Mouse (Mus musculus) hindbrain, embryonic 12.5 days (tissue): ENCODE measurements around the gene Dpm3. TPM values are rescaled to one million over a fixed set of nuclear protein-coding genes. Genes with fewer than 3 reads are reported as not detected.

Source experiments
- ATAC-seq: fragments of 200-750 bp; cut with Nextera tagmentation; 2 replicates; pipeline ENCODE4 v1.8.0; 2017; ENCODE audit warnings: moderate TSS enrichment; ENCODE audit not compliant: low FRiP score
- H3K27ac ChIP-seq: fragments of 300-500 bp; sonication (generic); 2 replicates; pipeline ENCODE4 v1.5.1; 2016; ENCODE audit warnings: mild to moderate bottlenecking
- H3K27me3 ChIP-seq: fragments of 300-500 bp; sonication (generic); 2 replicates; pipeline ENCODE4 v1.6.1; 2016; ENCODE audit warnings: mild to moderate bottlenecking
- H3K36me3 ChIP-seq: fragments of 300-500 bp; sonication (generic); 2 replicates; pipeline ENCODE4 v1.6.1; 2016; ENCODE audit warnings: mild to moderate bottlenecking
- H3K4me1 ChIP-seq: fragments of 300-500 bp; sonication (generic); 2 replicates; pipeline ENCODE4 v1.6.1; 2016
- H3K4me2 ChIP-seq: fragments of 300-500 bp; sonication (generic); replicated peaks from 2 replicates; pipeline ENCODE4 v1.6.1; 2016; ENCODE audit warnings: mild to moderate bottlenecking
- H3K4me3 ChIP-seq: fragments of 300-500 bp; sonication (generic); 2 replicates; pipeline ENCODE4 v1.5.1; 2016; ENCODE audit warnings: mild to moderate bottlenecking
- H3K9ac ChIP-seq: fragments of 300-500 bp; sonication (generic); 2 replicates; pipeline ENCODE4 v1.6.1; 2016; ENCODE audit warnings: mild to moderate bottlenecking, moderate library complexity
- H3K9me3 ChIP-seq: fragments of 300-500 bp; sonication (generic); replicated peaks from 2 replicates; pipeline ENCODE4 v1.6.1; 2016; ENCODE audit warnings: mild to moderate bottlenecking
- WGBS: fragments of 180-500 bp; shearing (Covaris S2); methylation state at CpG from one replicate; pipeline ENCODE4 v1.1.7; 2016; 5-methylcytosine and 5-hydroxymethylcytosine counted together
- polyA plus RNA-seq: library from polyadenylated mRNA; unstranded; fragments of >200 nt; fragmentation: Nextera tagmentation; extraction: Ambion mirVana; gene quantifications from 2 replicates; pipeline ENCODE4 v1.2.1, GENCODE M21; 2016

Gene Dpm3
- polyA plus RNA-seq, 1 experiment from 2014 or later = 86.7 TPM

DNA sequence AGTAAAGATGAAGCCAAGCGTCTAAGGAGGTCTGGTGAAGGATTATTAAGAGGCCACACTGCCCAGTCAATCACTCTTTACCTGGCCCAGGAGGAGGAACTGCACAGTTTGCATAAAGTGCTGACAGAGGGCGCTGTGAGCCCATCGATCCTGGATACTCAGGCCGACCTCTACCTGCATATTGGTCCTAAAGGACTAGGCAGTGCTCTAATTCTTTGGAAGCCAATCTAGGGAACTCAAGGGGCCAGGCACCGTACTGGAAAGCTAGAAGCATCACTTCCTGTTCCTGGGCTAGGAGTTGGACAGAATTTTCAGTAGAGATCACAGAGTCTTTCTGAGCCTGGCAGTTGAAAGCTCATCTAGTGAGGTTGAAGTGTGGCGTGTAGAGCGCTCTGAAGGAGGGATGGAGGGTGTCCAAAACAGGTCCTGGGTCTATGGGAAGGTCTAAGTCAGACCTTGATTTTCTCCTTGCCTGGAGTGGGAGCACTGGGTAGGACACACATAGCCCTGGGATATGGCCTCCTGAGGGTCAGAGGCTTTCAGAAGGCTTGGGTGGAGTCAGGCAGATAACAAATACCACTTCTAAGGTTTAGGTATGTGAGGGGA, 8.6 kb upstream of the Dpm3 start:
- no peak overlapping the region for H3K4me3 ChIP-seq
- ATAC-seq = no peak
- peaks cover 14% of the 10 kb centered on the region; the same call in 1 of the 2 replicates for H3K27me3 ChIP-seq
- no peaks in the 10 kb centered on the region for H3K9me3 ChIP-seq
- peaks cover 30% of the 10 kb centered on the region for H3K4me1 ChIP-seq
- H3K9ac ChIP-seq = no peak overlapping the region
- H3K4me2 ChIP-seq = no peak overlapping the region
- H3K36me3 ChIP-seq = peaks cover 8% of the 10 kb centered on the region
- 24% methylated on average over 7 of the region's 7 CpGs for WGBS
- H3K27ac ChIP-seq = no peak overlapping the region

GRCm38 (mm10) chr3:89251365-89251895, 7.7 kb upstream of the Dpm3 start:
- Histone ChIP-seq H3K4me1 (peaks cover 24% of the 10 kb centered on the region), H3K9ac (no peak overlapping the region), H3K4me2 (peak overlapping the region; percentile 18; the same call in 1 of the 2 replicates), H3K27ac (no peak overlapping the region), H3K27me3 (peaks cover 14% of the 10 kb centered on the region; the same call in 1 of the 2 replicates), H3K4me3 (no peak overlapping the region), H3K36me3 (peaks cover 8% of the 10 kb centered on the region), H3K9me3 (no peaks in the 10 kb centered on the region)
- 4% methylated on average over 17 of the region's 17 CpGs for WGBS
- ATAC-seq = 0 out of 2 replicates have a peak, but pooled peaks have one; percentile 7

- WGBS = 85% methylated on average over 5 of the region's 5 CpGs
- Histone ChIP-seq H3K9me3 (no peaks in the 10 kb centered on the region), H3K36me3 (no peaks in the 10 kb centered on the region), H3K4me3 (no peak overlapping the region), H3K4me2 (no peak overlapping the region), H3K9ac (no peak overlapping the region), H3K27ac (no peak overlapping the region), H3K27me3 (peaks cover 14% of the 10 kb centered on the region; the same call in 1 of the 2 replicates), H3K4me1 (peaks cover 13% of the 10 kb centered on the region)
- no peak for ATAC-seq
Observed at GRCm38 (mm10) chr3:89254994-89255393, 4.2 kb upstream of the Dpm3 start.

DNA sequence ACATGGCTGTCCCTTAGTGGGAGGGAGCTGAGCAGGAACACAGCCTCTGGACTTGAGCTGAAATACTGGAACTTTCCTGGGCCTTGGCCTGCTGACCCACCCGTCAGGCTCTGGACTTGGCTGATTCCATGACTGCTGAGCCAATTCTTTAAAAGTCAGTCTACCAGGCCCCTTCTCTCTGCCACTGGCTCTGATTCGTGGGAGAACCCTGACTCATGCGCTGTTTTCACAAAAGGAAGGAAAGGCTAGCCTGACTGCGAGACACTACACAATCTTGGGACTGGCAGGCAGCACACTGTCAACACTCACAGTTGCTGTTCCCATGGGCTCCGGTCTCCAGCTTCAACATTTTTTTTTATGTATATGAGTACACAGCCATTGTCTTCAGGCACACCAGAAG, 3.0 kb upstream of the Dpm3 start:
- Histone ChIP-seq H3K27ac (no peak overlapping the region), H3K4me2 (no peak overlapping the region), H3K4me3 (no peak overlapping the region), H3K9ac (no peak overlapping the region), H3K27me3 (peaks cover 14% of the 10 kb centered on the region; the same call in 1 of the 2 replicates), H3K4me1 (peaks cover 6% of the 10 kb centered on the region), H3K36me3 (no peaks in the 10 kb centered on the region), H3K9me3 (no peaks in the 10 kb centered on the region)
- 81% methylated on average over 5 of the region's 5 CpGs for WGBS
- no peak for ATAC-seq

DNA sequence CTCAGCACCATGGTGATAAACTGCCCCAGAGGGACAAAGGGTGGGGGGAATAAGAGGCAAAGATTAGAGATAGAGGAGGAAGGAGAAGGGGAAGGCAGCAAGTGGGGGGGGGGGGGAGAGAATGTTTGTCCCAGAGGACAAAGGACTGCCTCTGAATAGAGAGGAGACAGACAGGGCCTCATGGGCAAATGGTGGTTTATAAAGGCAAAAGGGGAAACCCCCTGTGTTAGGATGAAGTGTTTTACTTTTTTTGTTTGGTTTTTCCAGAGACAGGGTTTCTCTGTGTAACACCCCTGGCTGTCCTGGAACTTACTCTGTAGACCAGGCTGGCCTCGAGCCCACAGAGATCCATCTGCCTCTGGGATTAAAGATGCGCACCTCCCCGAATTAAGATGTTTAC, 1.1 kb downstream of the Dpm3 start:
- no peak overlapping the region for H3K9ac ChIP-seq
- 67% methylated on average over 3 of the region's 3 CpGs for WGBS
- no peaks in the 10 kb centered on the region for H3K4me1 ChIP-seq
- no peaks in the 10 kb centered on the region; the same call in 1 of the 2 replicates for H3K27me3 ChIP-seq
- no peak overlapping the region for H3K4me2 ChIP-seq
- H3K4me3 ChIP-seq = no peak overlapping the region
- no peaks in the 10 kb centered on the region for H3K36me3 ChIP-seq
- H3K27ac ChIP-seq = no peak overlapping the region
- no peak for ATAC-seq
- no peaks in the 10 kb centered on the region for H3K9me3 ChIP-seq

- WGBS = 77% methylated on average over 10 of the region's 10 CpGs
- Histone ChIP-seq H3K4me1 (peaks cover 11% of the 10 kb centered on the region), H3K27ac (no peak overlapping the region), H3K9me3 (no peaks in the 10 kb centered on the region), H3K4me2 (no peak overlapping the region), H3K9ac (no peak overlapping the region), H3K4me3 (no peak overlapping the region), H3K27me3 (no peaks in the 10 kb centered on the region; the same call in 1 of the 2 replicates), H3K36me3 (no peaks in the 10 kb centered on the region)
- no peak for ATAC-seq
Observed at GRCm38 (mm10) chr3:89262417-89262816, 3.3 kb downstream of the Dpm3 start.

GRCm38 (mm10) chr3:89266439-89266893, 7.3 kb downstream of the Dpm3 start:
- Histone ChIP-seq H3K4me3 (peak overlapping the region; percentile 57), H3K4me2 (peak overlapping the region; percentile 65), H3K27me3 (no peaks in the 10 kb centered on the region), H3K36me3 (no peaks in the 10 kb centered on the region), H3K9ac (peak overlapping the region; percentile 75), H3K27ac (peak overlapping the region; percentile 69), H3K4me1 (peaks cover 34% of the 10 kb centered on the region), H3K9me3 (no peaks in the 10 kb centered on the region)
- ATAC-seq = peak; percentile 84
- WGBS = 2% methylated on average over 20 of the region's 20 CpGs

GRCm38 (mm10) chr3:89268916-89269315, 9.8 kb downstream of the Dpm3 start:
- no peak for ATAC-seq
- Histone ChIP-seq H3K27ac (no peak overlapping the region), H3K4me2 (no peak overlapping the region; the same call in 1 of the 2 replicates), H3K9me3 (no peaks in the 10 kb centered on the region), H3K4me3 (no peak overlapping the region), H3K27me3 (no peaks in the 10 kb centered on the region), H3K4me1 (peaks cover 34% of the 10 kb centered on the region), H3K9ac (no peak overlapping the region), H3K36me3 (no peaks in the 10 kb centered on the region)
- WGBS = 48% methylated on average over 8 of the region's 8 CpGs

DNA sequence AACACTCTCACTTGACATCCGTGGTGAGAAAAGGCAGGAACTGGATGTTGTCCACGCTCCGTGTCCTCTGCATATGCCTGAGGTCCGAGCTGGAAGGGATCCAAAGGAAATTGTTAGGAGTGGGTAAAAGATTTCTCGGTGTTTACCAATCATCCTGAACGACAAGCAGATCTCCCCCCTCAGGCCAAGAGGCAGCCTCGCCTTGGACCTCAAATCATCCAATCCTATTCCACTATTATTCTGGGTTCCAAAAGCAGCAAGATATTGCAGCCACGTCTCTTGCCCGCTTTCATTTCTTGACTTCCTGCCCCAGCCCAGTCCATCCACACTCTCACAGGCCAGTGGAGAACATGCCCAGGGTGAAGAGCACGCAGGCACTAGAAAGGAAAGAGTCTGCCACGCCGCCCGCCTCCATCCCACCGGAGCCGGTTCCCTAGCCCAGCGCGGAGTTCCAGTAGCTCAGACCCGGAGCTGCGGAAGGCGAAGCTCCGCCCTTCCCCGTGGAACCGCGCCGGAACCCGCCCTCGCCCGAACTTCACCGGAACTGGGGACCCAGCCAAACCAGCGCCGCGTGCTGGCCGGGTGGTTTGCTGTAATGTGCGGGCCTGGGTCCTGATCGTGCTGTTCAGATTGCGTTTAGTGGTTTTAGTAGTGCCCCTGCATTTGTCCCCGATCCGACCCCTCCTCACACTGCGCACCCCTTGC, 11.0 kb downstream of the Dpm3 start, which contains the start of gene Slc50a1:
Gene Slc50a1 (minus strand): TSS at position 520 of the 705 bp plus-strand sequence.
- Histone ChIP-seq H3K4me1 (peaks cover 34% of the 10 kb centered on the region), H3K27ac (peak within 1 kb of the TSS; percentile 68), H3K4me2 (peak within 1 kb of the TSS; percentile 66)

GRCm38 (mm10) chr3:89270891-89271290, 11.7 kb downstream of the Dpm3 start:
- Histone ChIP-seq H3K4me3 (peak overlapping the region; percentile 44), H3K27me3 (no peaks in the 10 kb centered on the region), H3K9me3 (no peaks in the 10 kb centered on the region), H3K4me1 (peaks cover 33% of the 10 kb centered on the region), H3K27ac (no peak overlapping the region), H3K4me2 (peak overlapping the region; percentile 66), H3K36me3 (no peaks in the 10 kb centered on the region), H3K9ac (peak overlapping the region; percentile 73; the same call in 1 of the 2 replicates)
- WGBS = 77% methylated on average over 6 of the region's 6 CpGs
- ATAC-seq = no peak

More for the DNA sequence above, 11.0 kb downstream of the Dpm3 start, which contains the start of gene Slc50a1:
- Histone ChIP-seq H3K36me3 (no peaks in the 10 kb centered on the region), H3K27me3 (no peaks in the 10 kb centered on the region), H3K4me3 (peak within 1 kb of the TSS; percentile 44), H3K9ac (peak within 1 kb of the TSS; percentile 73), H3K9me3 (no peaks in the 10 kb centered on the region)
- ATAC-seq = peak; percentile 35; the same call in 1 of the 2 replicates
- WGBS = 4% methylated on average over 39 of the region's 39 CpGs

DNA sequence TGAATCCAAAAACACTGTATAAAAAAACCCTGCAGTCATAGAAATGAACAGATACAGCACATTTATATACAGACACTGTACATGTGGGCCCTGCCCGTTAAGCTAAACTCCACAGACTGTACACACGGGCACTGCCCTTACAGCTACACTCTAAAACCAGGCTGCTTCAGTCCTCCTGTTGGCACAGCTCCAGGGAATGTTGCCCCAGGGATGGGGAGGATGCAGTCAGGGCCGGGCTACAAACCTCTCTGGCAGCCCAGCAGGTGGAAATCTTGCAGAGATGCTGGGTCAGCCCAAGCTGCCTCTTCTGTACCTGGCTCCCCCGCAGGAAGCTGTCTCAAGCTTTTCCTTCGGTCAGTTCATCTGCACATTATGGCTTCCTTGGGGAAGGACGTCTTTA, 12.6 kb downstream of the Dpm3 start:
- peaks cover 29% of the 10 kb centered on the region for H3K4me1 ChIP-seq
- no peaks in the 10 kb centered on the region; the same call in 1 of the 2 replicates for H3K27me3 ChIP-seq
- H3K36me3 ChIP-seq = no peaks in the 10 kb centered on the region
- no peak for ATAC-seq
- no peak overlapping the region for H3K27ac ChIP-seq
- H3K4me2 ChIP-seq = no peak overlapping the region
- no peaks in the 10 kb centered on the region for H3K9me3 ChIP-seq
- no peak overlapping the region for H3K4me3 ChIP-seq
- no peak overlapping the region for H3K9ac ChIP-seq
- WGBS = 67% methylated on average over 6 of the region's 6 CpGs

DNA sequence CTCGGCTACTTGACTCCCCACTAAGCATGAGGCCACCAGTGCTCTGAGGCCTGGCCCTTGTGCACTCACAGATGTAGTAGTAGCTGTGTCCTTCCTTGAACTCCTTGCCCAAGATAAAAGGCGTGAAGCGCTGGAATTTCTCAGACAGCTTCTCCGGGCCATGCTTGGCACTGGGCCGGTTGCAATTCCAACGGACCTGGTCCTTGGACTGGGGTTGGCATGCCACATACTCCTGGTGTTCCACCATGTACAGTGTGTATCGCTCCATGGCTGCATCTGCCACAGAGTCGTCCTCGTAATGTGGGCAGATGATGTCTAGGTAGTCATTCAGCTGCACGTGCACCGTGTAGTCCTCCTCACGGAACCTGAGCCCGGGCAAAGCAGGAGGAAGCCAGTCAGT, 16.9 kb downstream of the Dpm3 start:
- H3K4me3 ChIP-seq = no peak overlapping the region
- H3K4me2 ChIP-seq = no peak overlapping the region
- H3K27me3 ChIP-seq = peaks cover 37% of the 10 kb centered on the region
- no peak for ATAC-seq
- no peak overlapping the region for H3K27ac ChIP-seq
- H3K4me1 ChIP-seq = peaks cover 33% of the 10 kb centered on the region
- H3K36me3 ChIP-seq = no peaks in the 10 kb centered on the region
- H3K9ac ChIP-seq = no peak overlapping the region
- 91% methylated on average over 13 of the region's 13 CpGs for WGBS
- no peaks in the 10 kb centered on the region for H3K9me3 ChIP-seq
